Mouse (Mus musculus) liver, embryonic 16.5 days (tissue): ENCODE results near the gene Hoxb2. TPM values are rescaled to one million over a fixed set of nuclear protein-coding genes. Genes with fewer than 3 reads are reported as not detected.

Experiments
- ATAC-seq: fragments of 200-750 bp; cut with Nextera tagmentation; 2 replicates; pipeline ENCODE4 v1.8.0; 2017; ENCODE audit warnings: low read depth, mild to moderate bottlenecking, moderate number of reproducible peaks, moderate library complexity
- H3K27ac ChIP-seq: fragments of 300-500 bp; sonication (generic); 2 replicates; pipeline ENCODE4 v1.5.1; 2014; ENCODE audit warnings: mild to moderate bottlenecking, low read length
- H3K27me3 ChIP-seq: fragments of 300-500 bp; sonication (generic); 2 replicates; pipeline ENCODE4 v1.6.1; 2014; ENCODE audit warnings: low read depth, low read length, mixed read lengths; ENCODE audit not compliant: control insufficient read depth, insufficient read depth
- H3K36me3 ChIP-seq: fragments of 300-500 bp; sonication (generic); 2 replicates; pipeline ENCODE4 v1.6.1; 2014; ENCODE audit warnings: mild to moderate bottlenecking; ENCODE audit not compliant: control insufficient read depth, insufficient read depth
- H3K4me1 ChIP-seq: fragments of 300-500 bp; sonication (generic); 2 replicates; pipeline ENCODE4 v1.6.1; 2014; ENCODE audit warnings: low read depth, low read length, mixed read lengths; ENCODE audit not compliant: control insufficient read depth
- H3K4me2 ChIP-seq: fragments of 300-500 bp; sonication (generic); 2 replicates; pipeline ENCODE4 v1.6.1; 2014; ENCODE audit warnings: low read depth, low read length, mixed read lengths
- H3K4me3 ChIP-seq: fragments of 300-500 bp; sonication (generic); 2 replicates; pipeline ENCODE4 v1.5.1; 2014; ENCODE audit warnings: low read depth, mild to moderate bottlenecking, low read length
- H3K9ac ChIP-seq: fragments of 300-500 bp; sonication (generic); 2 replicates; pipeline ENCODE4 v1.6.1; 2014; ENCODE audit warnings: low read depth, low read length
- H3K9me3 ChIP-seq: fragments of 300-500 bp; sonication (generic); replicated peaks from 2 replicates; pipeline ENCODE4 v1.6.1; 2016; ENCODE audit warnings: low read length; ENCODE audit not compliant: control insufficient read depth
- WGBS: fragments of 180-500 bp; shearing (Covaris S2); extraction: QIAGEN DNeasy Blood & Tissue Kit; methylation state at CpG from one replicate; pipeline ENCODE4 v1.1.7; 2014; ENCODE audit not compliant: insufficient replicate concordance; 5-methylcytosine and 5-hydroxymethylcytosine counted together
- polyA plus RNA-seq: library from polyadenylated mRNA; unstranded; fragments of >200 nt; fragmentation: Nextera tagmentation; extraction: Ambion mirVana; gene quantifications from 2 replicates; pipeline ENCODE4 v1.2.1, GENCODE M21; 2015

Hoxb2 gene
- polyA plus RNA-seq, 1 experiment from 2014 or later = 0.90 TPM

DNA sequence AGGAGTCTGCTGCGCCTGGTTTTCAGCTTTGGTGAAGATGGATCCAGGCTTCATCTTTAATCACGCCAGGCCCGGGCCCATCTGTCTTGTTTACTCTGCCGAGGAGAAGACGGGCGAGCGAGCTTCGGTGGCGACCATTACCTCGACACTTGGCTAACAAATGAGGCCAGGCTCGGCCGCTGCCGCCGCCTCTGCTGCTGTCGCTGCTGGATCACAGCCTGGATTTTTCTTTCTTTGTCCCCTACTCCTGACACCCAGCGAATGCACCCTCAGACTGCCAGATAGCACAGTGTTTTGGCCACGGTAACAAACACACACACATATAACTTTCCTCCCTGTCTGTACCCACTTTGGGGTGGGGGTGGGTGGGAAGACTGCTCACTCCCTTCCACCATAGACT is 29.6 kb upstream of the Hoxb2 start:
- Histone ChIP-seq H3K9ac (no peak overlapping the region), H3K4me3 (no peak overlapping the region), H3K4me2 (no peak overlapping the region), H3K4me1 (no peaks in the 10 kb centered on the region), H3K27ac (no peak overlapping the region), H3K9me3 (no peaks in the 10 kb centered on the region), H3K36me3 (no peaks in the 10 kb centered on the region), H3K27me3 (peaks cover 91% of the 10 kb centered on the region)
- WGBS = 37% methylated on average over 17 of the region's 17 CpGs
- ATAC-seq = no peak

DNA sequence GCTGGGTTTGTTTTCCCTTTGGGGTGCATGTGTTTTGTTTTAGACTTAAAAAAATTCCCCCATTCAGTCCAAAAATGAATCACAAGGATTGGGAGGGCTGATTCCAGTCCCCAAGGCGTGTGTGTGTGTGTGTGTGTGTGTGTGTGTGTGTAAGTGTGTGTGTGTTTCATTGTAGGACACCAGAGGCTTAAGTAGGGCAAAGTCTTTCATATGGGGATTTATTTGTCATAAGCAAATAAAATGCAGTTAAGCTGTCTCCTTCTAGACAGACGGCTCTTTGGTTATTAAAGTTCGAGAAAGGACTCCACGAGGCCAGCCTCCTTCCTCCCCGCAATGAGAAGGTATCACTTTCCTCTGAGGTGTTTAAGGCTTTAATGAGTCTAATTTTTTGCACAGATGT is 28.5 kb upstream of the Hoxb2 start:
- no peak overlapping the region for H3K9ac ChIP-seq

DNA sequence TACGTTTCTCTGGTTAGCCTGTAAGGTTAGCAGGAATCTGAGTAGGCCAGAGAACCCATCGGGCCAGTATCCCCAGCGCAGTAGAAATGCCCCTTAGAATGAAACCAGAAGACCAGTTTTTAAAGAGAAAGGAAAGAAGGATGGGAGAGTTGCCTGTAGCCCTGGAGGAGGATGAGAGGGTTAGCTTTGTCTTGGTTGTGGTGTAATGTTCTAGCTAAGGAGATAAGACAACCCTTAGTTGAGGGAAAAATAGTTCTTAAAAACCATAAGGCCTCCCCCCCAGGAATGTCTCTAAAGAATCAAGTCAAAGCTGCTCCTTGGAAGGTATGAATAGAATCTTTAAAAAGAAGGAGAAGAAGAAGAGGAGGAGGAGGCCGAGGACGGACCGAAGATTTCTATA is 27.6 kb upstream of the Hoxb2 start:
- Histone ChIP-seq H3K27me3 (peaks cover 87% of the 10 kb centered on the region), H3K36me3 (no peaks in the 10 kb centered on the region), H3K4me3 (no peak overlapping the region), H3K27ac (no peak overlapping the region), H3K9ac (no peak overlapping the region), H3K4me2 (no peak overlapping the region), H3K9me3 (no peaks in the 10 kb centered on the region), H3K4me1 (no peaks in the 10 kb centered on the region)
- 44% methylated on average over 6 of the region's 6 CpGs for WGBS
- ATAC-seq = no peak

More for the DNA sequence above, 28.5 kb upstream of the Hoxb2 start:
- H3K4me1 ChIP-seq = no peaks in the 10 kb centered on the region
- no peak overlapping the region for H3K4me2 ChIP-seq
- ATAC-seq = no peak
- peaks cover 90% of the 10 kb centered on the region for H3K27me3 ChIP-seq
- no peak overlapping the region for H3K27ac ChIP-seq
- no peak overlapping the region for H3K4me3 ChIP-seq
- H3K36me3 ChIP-seq = no peaks in the 10 kb centered on the region
- 48% methylated on average over 5 of the region's 5 CpGs for WGBS
- no peaks in the 10 kb centered on the region for H3K9me3 ChIP-seq

DNA sequence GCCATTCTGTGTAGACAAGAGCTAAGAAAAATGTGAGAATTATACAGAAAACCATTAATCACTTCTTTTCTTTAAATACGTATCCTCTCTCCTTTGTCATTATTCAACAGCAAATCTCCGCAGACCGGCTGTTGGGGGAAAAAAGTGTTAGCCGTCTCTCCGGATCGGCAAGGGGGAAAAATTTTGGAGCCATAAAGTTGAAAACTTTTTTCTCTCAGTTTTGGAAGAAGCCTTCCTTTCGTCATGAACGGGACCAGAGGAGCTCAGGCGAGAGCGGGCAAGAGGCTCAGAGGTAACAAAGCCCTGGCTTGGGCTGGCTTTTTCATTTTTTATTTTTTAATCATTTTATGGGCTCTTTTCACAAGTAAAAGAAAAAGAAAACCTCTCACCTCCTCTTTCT is 27.2 kb upstream of the Hoxb2 start, which contains the start of gene Hoxb3:
Gene Hoxb3, plus strand, starts transcription at position 173 of the 400 bp plus-strand sequence.
- Histone ChIP-seq H3K9ac (no peak within 1 kb of the TSS), H3K36me3 (no peaks in the 10 kb centered on the region), H3K9me3 (no peaks in the 10 kb centered on the region), H3K4me3 (no peak within 1 kb of the TSS), H3K27ac (no peak within 1 kb of the TSS), H3K4me2 (no peak within 1 kb of the TSS), H3K27me3 (peaks cover 87% of the 10 kb centered on the region), H3K4me1 (no peaks in the 10 kb centered on the region)
- no peak for ATAC-seq
- 51% methylated on average over 10 of the region's 10 CpGs for WGBS

DNA sequence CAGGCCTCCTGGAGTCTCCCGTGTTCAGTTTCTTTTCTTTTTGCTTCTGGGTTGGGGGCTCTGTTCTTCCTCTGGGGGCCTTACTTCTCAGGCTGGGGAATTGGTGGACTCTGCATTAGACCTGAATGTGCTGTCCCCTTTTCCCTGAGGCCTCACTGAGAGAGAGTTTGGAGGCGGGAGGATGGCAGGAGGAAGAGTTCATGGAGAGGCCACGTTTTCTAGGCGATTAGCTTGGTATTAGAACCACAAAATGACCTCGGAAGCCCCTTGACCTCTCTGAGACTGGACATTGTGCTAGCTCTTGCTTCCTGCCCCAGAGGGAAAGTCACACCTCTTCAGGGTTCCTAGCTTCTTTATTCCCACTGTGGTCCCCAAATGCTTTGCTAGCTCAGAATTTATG is 26.2 kb upstream of the Hoxb2 start:
- Histone ChIP-seq H3K9ac (no peak overlapping the region), H3K4me1 (no peaks in the 10 kb centered on the region), H3K4me2 (no peak overlapping the region), H3K36me3 (no peaks in the 10 kb centered on the region), H3K27me3 (peaks cover 81% of the 10 kb centered on the region), H3K4me3 (no peak overlapping the region), H3K27ac (no peak overlapping the region), H3K9me3 (no peaks in the 10 kb centered on the region)
- ATAC-seq = no peak
- WGBS = 19% methylated on average over 5 of the region's 5 CpGs

DNA sequence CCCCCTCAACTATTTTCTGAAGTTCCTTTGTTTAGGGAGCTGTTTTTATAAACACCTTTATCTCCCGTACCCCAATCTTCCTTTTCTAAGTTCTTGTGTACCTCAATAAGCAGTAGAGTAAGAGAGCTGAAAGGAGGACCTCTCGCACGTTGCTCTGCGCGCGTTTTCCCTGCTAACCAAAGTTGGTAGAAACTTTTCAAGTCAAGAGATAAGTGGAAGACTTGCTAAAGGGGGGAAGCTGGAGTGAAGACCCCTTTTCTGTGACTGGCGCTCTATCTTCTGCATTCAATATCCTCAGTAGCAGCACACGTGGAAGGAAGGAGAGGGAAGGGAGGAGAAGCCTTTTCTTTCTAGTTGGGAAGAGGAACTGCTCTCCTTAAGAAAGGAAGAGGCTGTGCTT is 25.4 kb upstream of the Hoxb2 start:
- WGBS = 23% methylated on average over 8 of the region's 8 CpGs
- H3K9me3 ChIP-seq = no peaks in the 10 kb centered on the region
- H3K4me2 ChIP-seq = no peak overlapping the region
- no peak for ATAC-seq
- no peaks in the 10 kb centered on the region for H3K36me3 ChIP-seq
- H3K4me3 ChIP-seq = no peak overlapping the region
- H3K27ac ChIP-seq = no peak overlapping the region
- peaks cover 78% of the 10 kb centered on the region for H3K27me3 ChIP-seq
- H3K9ac ChIP-seq = no peak overlapping the region
- no peaks in the 10 kb centered on the region for H3K4me1 ChIP-seq

DNA sequence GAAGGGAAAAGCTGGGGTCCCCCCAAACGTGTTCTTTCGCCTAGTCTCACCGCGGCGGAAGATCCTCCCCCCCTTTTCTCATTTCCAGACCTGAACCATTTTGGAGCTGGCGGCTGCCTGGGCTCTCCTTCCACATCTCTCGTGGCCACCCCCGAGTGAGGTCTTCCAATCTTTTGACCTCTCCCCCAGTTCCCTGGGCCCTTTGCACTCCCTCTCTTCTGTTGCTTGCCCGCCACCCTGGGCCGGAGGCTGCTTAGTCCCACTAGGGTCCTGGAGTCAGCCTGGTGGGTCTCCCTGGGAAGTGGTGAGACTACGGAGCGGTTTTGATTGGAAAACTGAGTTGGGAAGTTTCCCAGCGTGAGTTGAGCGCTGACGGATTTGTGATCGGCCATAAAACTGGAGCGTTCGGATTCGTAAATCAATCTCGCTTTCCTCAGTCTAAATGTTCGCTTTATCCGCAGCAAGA is 24.5 kb upstream of the Hoxb2 start:
- 38% methylated on average over 22 of the region's 22 CpGs for WGBS
- H3K4me2 ChIP-seq = no peak overlapping the region
- no peak for ATAC-seq
- H3K9me3 ChIP-seq = no peaks in the 10 kb centered on the region
- H3K9ac ChIP-seq = no peak overlapping the region
- H3K27ac ChIP-seq = no peak overlapping the region
- H3K4me1 ChIP-seq = no peaks in the 10 kb centered on the region
- no peak overlapping the region for H3K4me3 ChIP-seq
- no peaks in the 10 kb centered on the region for H3K36me3 ChIP-seq
- H3K27me3 ChIP-seq = peaks cover 75% of the 10 kb centered on the region

DNA sequence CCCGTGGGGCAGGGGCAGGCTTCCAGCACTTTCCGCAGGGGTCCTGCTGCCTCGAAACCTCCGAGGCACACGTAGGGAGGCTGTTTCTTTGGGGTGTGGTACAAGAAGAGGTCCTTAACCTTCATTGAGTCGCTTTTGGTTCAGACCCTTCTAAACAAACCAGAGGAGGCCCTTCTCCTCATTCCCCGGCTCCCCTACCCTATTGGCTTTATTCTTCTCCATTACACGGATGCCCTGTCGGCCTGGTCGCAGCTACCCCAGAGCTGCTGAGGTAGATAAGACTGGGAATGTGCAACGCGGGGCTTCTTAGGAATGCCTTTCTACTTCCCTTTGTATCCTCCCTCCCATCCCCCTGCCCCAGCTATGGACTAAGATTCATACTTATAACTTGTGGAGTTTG is 23.6 kb upstream of the Hoxb2 start:
- WGBS = 39% methylated on average over 12 of the region's 12 CpGs
- H3K27ac ChIP-seq = no peak overlapping the region
- no peaks in the 10 kb centered on the region for H3K36me3 ChIP-seq
- H3K4me2 ChIP-seq = no peak overlapping the region
- H3K27me3 ChIP-seq = peaks cover 70% of the 10 kb centered on the region
- no peaks in the 10 kb centered on the region for H3K4me1 ChIP-seq
- no peak for ATAC-seq
- no peak overlapping the region for H3K9ac ChIP-seq
- H3K4me3 ChIP-seq = no peak overlapping the region
- H3K9me3 ChIP-seq = no peaks in the 10 kb centered on the region

DNA sequence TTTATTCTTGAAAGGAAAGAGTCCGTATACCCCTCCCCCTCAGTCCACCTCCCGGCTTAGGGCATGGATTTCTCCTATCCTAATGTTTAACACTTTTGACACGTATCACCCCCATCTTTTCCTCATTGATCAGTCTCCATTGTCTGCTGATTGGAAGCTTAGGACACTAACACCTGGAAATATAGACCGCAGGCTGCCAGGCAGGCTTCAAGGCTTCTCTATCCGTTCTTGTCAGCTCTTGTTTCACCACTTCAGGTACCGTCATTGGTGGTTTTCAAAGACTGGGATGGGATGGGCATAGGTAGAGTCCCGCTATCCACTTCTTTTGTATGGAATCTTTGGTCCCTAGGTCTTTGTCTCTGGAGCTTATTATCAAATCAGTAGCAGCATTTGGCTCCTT is 23.2 kb upstream of the Hoxb2 start:
- Histone ChIP-seq H3K4me1 (no peaks in the 10 kb centered on the region), H3K27ac (no peak overlapping the region), H3K9ac (no peak overlapping the region), H3K4me3 (no peak overlapping the region), H3K9me3 (no peaks in the 10 kb centered on the region), H3K36me3 (no peaks in the 10 kb centered on the region), H3K27me3 (peaks cover 70% of the 10 kb centered on the region), H3K4me2 (no peak overlapping the region)
- 46% methylated on average over 7 of the region's 7 CpGs for WGBS
- ATAC-seq = no peak
